Mouse (Mus musculus): ENCODE data around the gene Dand5. TPM values are rescaled to one million over a fixed set of nuclear protein-coding genes. Genes with fewer than 3 reads are reported as not detected.

Gene Dand5
- polyA plus RNA-seq, 1 experiment = 6.7 TPM

GRCm38 (mm10) chr8:84783198-84783918 is 39.3 kb downstream of the Dand5 start:
- TF ChIP-seq SRF (IDR thresholded peaks at IDR 0.05; ENCODE audit: control insufficient read depth, insufficient read length, low read depth) = no peak
- no peak for TF ChIP-seq MYOG (IDR thresholded peaks at IDR 0.05; ENCODE audit: control insufficient read depth in 1 of 3, insufficient read depth in 1 of 3, insufficient read length in 2 of 3, low read depth in 2 of 3)
- no peak for TF ChIP-seq E2F4 (IDR thresholded peaks at IDR 0.05; ENCODE audit: insufficient read depth)
- TF ChIP-seq TCF3 (IDR thresholded peaks at IDR 0.05; ENCODE audit: insufficient read length, low read depth) = no peak
- TF ChIP-seq TCF12 (IDR thresholded peaks at IDR 0.05; ENCODE audit: insufficient read depth, poor library complexity, severe bottlenecking) = no peak
- no peak for TF ChIP-seq POLR2AphosphoS2 (IDR thresholded peaks at IDR 0.05; ENCODE audit: insufficient read length, low read depth)
- TF ChIP-seq MYOD1 (IDR thresholded peaks at IDR 0.05; ENCODE audit: control insufficient read depth in 1 of 3, insufficient read length in 2 of 3, low read depth in 2 of 3) = no peak
- no peak for TF ChIP-seq MAX (IDR thresholded peaks at IDR 0.05; ENCODE audit: low read depth)
- TF ChIP-seq USF1 (IDR thresholded peaks at IDR 0.05; ENCODE audit: low read depth) = no peak
- H3K79me2 ChIP-seq (ENCODE audit: control insufficient read depth, insufficient read depth) = peaks cover 83% of the 10 kb centered on the region
- H3K4me2 ChIP-seq (ENCODE audit: low read depth) = peak overlapping the region; percentile 77
- no peak overlapping the region for H3K4me3 ChIP-seq
- H3K36me3 ChIP-seq (ENCODE audit: control insufficient read depth, insufficient read depth) = no peaks in the 10 kb centered on the region
- no peak overlapping the region for H3ac ChIP-seq (ENCODE audit: control insufficient read depth, insufficient read length)
- no peaks in the 10 kb centered on the region for H3K27me3 ChIP-seq (ENCODE audit: control insufficient read depth, insufficient read depth, insufficient read length)

GRCm38 (mm10) chr8:84782680-84783079 is 39.9 kb downstream of the Dand5 start:
- Histone ChIP-seq H3ac (ENCODE audit: control insufficient read depth, insufficient read length) (no peak overlapping the region), H3K4me2 (ENCODE audit: low read depth) (no peak overlapping the region), H3K36me3 (ENCODE audit: control insufficient read depth, insufficient read depth) (no peaks in the 10 kb centered on the region), H3K4me3 (no peak overlapping the region), H3K79me2 (ENCODE audit: control insufficient read depth, insufficient read depth) (peaks cover 84% of the 10 kb centered on the region), H3K27me3 (ENCODE audit: control insufficient read depth, insufficient read depth, insufficient read length) (no peaks in the 10 kb centered on the region)
- TF ChIP-seq E2F4 (IDR thresholded peaks at IDR 0.05; ENCODE audit: insufficient read depth) (no peak), CEBPB (IDR thresholded peaks at IDR 0.05; ENCODE audit: insufficient read depth, poor library complexity, severe bottlenecking) (no peak), POLR2A (IDR thresholded peaks at IDR 0.05; ENCODE audit: insufficient read length, low read depth) (no peak), SRF (IDR thresholded peaks at IDR 0.05; ENCODE audit: control insufficient read depth, insufficient read length, low read depth) (no peak), USF1 (IDR thresholded peaks at IDR 0.05; ENCODE audit: low read depth) (no peak), MYOD1 (IDR thresholded peaks at IDR 0.05; ENCODE audit: control insufficient read depth in 1 of 3, insufficient read length in 2 of 3, low read depth in 2 of 3) (no peak), MYOG (IDR thresholded peaks at IDR 0.05; ENCODE audit: control insufficient read depth in 1 of 3, insufficient read depth in 1 of 3, insufficient read length in 2 of 3, low read depth in 2 of 3) (no peak), REST (IDR thresholded peaks at IDR 0.05; ENCODE audit: insufficient read depth, insufficient read length) (no peak), POLR2AphosphoS2 (IDR thresholded peaks at IDR 0.05; ENCODE audit: insufficient read length, low read depth) (no peak), MAX (IDR thresholded peaks at IDR 0.05; ENCODE audit: low read depth) (no peak), TCF12 (IDR thresholded peaks at IDR 0.05; ENCODE audit: insufficient read depth, poor library complexity, severe bottlenecking) (no peak), TCF3 (IDR thresholded peaks at IDR 0.05; ENCODE audit: insufficient read length, low read depth) (no peak)

DNA sequence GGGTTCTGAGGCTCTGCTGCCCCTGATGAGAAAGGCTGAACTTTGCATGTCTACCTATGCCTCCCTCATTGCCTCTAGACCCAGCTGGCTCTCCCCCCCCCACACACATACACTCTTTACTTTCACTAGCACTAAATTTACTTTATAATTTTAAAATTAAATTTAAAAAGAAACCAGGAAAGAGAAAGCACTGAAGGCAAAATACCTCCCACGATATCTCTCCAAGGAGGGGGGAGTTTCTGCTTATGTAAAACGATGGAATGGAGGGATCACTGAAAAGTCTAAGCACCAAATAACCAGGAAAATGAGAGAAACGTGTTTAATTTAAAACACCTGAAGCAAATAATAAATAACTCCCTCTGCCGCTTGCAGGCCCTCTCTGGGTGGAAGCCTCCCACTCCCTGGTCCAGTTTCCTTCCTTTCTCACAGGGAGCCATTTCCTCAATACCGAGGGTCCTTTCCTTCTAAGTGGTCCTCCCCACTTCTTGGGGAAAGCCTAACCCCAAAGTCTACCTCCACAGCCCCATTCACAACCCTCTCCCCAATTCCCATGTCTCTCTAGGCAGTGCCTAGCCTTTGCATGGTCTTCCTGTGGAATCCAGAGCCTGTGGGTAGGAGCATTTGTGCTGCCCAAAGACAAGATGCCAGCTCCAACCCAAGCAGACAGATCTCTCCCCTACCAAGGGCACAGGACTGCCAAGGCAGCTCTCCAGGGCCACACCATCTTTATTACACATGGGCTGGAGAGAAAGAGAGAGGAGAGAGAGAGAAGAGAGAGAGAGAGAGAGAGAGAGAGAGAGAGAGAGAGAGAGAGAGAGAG is 40.7 kb downstream of the Dand5 start:
- Histone ChIP-seq H3K27me3 (ENCODE audit: control insufficient read depth, insufficient read depth, insufficient read length) (no peaks in the 10 kb centered on the region), H3K4me3 (no peak overlapping the region), H3K4me2 (ENCODE audit: low read depth) (peak overlapping the region; percentile 21), H3K79me2 (ENCODE audit: control insufficient read depth, insufficient read depth) (peaks cover 87% of the 10 kb centered on the region), H3ac (ENCODE audit: control insufficient read depth, insufficient read length) (no peak overlapping the region), H3K36me3 (ENCODE audit: control insufficient read depth, insufficient read depth) (no peaks in the 10 kb centered on the region)
- no peak for TF ChIP-seq POLR2AphosphoS2 (IDR thresholded peaks at IDR 0.05; ENCODE audit: insufficient read length, low read depth)
- TF ChIP-seq TCF12 (IDR thresholded peaks at IDR 0.05; ENCODE audit: insufficient read depth, poor library complexity, severe bottlenecking) = no peak
- no peak for TF ChIP-seq REST (IDR thresholded peaks at IDR 0.05; ENCODE audit: insufficient read depth, insufficient read length)
- TF ChIP-seq SRF (IDR thresholded peaks at IDR 0.05; ENCODE audit: control insufficient read depth, insufficient read length, low read depth) = no peak
- TF ChIP-seq CEBPB (IDR thresholded peaks at IDR 0.05; ENCODE audit: insufficient read depth, poor library complexity, severe bottlenecking) = no peak
- TF ChIP-seq POLR2A (IDR thresholded peaks at IDR 0.05; ENCODE audit: insufficient read length, low read depth) = no peak
- TF ChIP-seq MYOG (IDR thresholded peaks at IDR 0.05; ENCODE audit: control insufficient read depth in 1 of 3, insufficient read depth in 1 of 3, insufficient read length in 2 of 3, low read depth in 2 of 3) = no peak
- TF ChIP-seq E2F4 (IDR thresholded peaks at IDR 0.05; ENCODE audit: insufficient read depth) = no peak
- TF ChIP-seq TCF3 (IDR thresholded peaks at IDR 0.05; ENCODE audit: insufficient read length, low read depth) = no peak
- TF ChIP-seq MYOD1 (IDR thresholded peaks at IDR 0.05; ENCODE audit: control insufficient read depth in 1 of 3, insufficient read length in 2 of 3, low read depth in 2 of 3) = no peak
- no peak for TF ChIP-seq MAX (IDR thresholded peaks at IDR 0.05; ENCODE audit: low read depth)
- no peak for TF ChIP-seq USF1 (IDR thresholded peaks at IDR 0.05; ENCODE audit: low read depth)

DNA sequence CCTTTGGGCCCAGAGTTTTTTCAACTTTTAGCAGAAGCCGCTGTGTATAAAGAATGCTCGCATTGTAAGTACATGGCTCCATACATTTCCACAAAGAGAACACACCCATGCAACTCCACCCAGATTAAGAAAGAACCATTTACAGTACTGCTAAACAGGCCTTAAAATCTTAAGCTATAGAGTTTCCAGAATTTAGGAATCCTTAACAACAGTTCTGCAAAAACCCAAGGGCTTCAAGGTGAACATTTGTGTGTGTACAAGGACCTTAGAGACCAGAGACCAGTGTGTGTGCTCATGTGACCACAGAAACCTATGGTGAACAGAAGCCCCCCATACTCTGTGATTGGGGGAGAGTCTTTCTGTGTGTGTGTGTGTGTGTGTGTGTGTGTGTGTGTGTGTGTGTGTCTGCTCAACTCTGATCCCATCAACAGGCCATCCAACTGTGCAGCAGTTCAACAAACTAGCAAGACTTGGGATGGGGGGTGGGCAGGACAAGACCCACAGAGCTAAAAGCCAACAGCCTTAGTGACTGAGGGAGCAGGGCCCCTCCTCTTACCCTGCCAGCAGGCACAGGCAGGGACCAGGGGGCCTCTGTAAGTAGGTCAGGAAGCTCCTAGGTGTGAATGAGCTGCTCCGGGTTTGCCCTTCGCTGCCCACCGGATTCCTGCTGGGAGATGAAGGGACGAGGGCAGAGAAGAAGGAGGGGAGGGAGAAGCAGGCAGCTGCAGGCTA is 41.5 kb downstream of the Dand5 start:
- H3K4me2 ChIP-seq (ENCODE audit: low read depth) = peak overlapping the region; percentile 92
- no peaks in the 10 kb centered on the region for H3K27me3 ChIP-seq (ENCODE audit: control insufficient read depth, insufficient read depth, insufficient read length)
- no peak overlapping the region for H3K4me3 ChIP-seq

More for the DNA sequence above, 41.5 kb downstream of the Dand5 start:
- TF ChIP-seq TCF12 (IDR thresholded peaks at IDR 0.05; ENCODE audit: insufficient read depth, poor library complexity, severe bottlenecking) = no peak
- Histone ChIP-seq H3ac (ENCODE audit: control insufficient read depth, insufficient read length) (no peak overlapping the region), H3K36me3 (ENCODE audit: control insufficient read depth, insufficient read depth) (no peaks in the 10 kb centered on the region), H3K79me2 (ENCODE audit: control insufficient read depth, insufficient read depth) (peaks cover 93% of the 10 kb centered on the region)
